Mouse (Mus musculus): Measurements from ENCODE around the gene Kcnn3. TPM values are rescaled to one million over a fixed set of nuclear protein-coding genes. Genes with fewer than 3 reads are reported as not detected.

Gene Kcnn3
- total RNA-seq, 1 experiment = 0.13 TPM

DNA sequence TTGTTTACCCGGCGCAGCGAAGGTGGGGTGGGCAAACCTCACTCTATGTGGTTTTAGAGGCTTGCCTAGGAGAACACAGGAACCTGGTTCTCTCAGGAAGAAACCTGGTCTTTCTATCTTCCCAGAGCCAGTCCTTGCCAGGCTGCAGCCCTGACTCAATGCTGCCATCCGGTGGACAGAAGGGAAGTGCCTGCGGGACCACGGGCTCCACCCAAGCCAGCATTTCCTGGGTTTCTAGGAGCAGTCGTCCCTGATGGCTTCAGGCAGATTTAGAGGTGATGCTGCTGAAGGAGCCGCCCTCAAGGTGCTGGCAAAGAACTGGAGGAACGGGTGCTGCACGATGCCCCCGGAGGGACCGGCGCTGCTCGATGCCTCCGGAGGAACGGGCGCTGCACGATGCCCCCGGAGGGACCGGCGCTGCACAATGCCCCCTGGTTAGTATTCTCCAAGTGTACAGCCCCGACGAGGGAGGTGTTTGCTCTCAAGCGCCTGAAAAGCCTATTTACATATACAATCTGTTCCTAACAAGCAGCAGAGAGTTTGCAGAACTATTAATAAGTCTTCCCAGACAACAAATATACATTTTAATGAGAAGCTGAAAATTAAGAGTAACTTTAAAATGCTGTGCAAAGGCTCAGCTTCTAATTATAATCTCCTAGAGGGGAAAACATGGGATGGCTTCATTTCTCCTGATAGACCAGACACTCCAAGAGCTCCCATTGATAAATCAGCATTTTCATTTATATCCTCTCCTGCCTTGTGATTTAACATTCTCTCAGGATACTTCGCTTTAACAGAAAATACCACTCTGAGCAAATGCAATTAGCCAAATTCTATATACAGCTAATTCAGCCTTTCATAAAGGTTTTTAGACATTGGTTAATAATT lies 169.0 kb downstream of the Kcnn3 start:
- in situ Hi-C loops (cut with MboI; ENCODE audit: low sequenced_read_pairs in 2 of 2, unreplicated experiment in 2 of 2) = no loop called here
- TF ChIP-seq ZNF384 (IDR thresholded peaks at IDR 0.05; ENCODE audit: low read depth, low read length) = no peak
- peak; percentile 75; the same call in 1 of the 2 replicates for TF ChIP-seq ZC3H11A (IDR thresholded peaks at IDR 0.05; ENCODE audit: borderline replicate concordance, low read depth, low read length)
- TF ChIP-seq HCFC1 (IDR thresholded peaks at IDR 0.05; ENCODE audit: borderline replicate concordance, insufficient read depth, low read length) = no peak
- H3K4me1 ChIP-seq (ENCODE audit: control insufficient read depth in 2 of 2, insufficient read depth in 2 of 2, low read length in 2 of 2, poor library complexity in 1 of 2) = peaks cover 0 to 4% of the 10 kb centered on the region in 2 experiments; a peak in 1 of 4 replicates
- peak overlapping the region; percentile 58 to 84; a peak in 3 of 4 replicates for H3K4me3 ChIP-seq (ENCODE audit: insufficient read depth in 1 of 2, low read depth in 1 of 2, low read length in 2 of 2, poor library complexity in 1 of 2, severe bottlenecking in 1 of 2)
- H3K36me3 ChIP-seq (ENCODE audit: control insufficient read depth, insufficient read depth, low read length, poor library complexity, severe bottlenecking) = no peaks in the 10 kb centered on the region
- DNase-seq (ENCODE audit: low read depth, low spot score) = peak; percentile 80
- no peak overlapping the region for H3K27ac ChIP-seq (ENCODE audit: insufficient read depth, low read depth, low read length, poor library complexity, severe bottlenecking)
- peak overlapping the region; percentile 68 for H3K9ac ChIP-seq (ENCODE audit: insufficient read depth, low read depth, low read length, poor library complexity, severe bottlenecking)
- no peaks in the 10 kb centered on the region for H3K9me3 ChIP-seq (ENCODE audit: control insufficient read depth, insufficient read depth, low read depth, low read length)

DNA sequence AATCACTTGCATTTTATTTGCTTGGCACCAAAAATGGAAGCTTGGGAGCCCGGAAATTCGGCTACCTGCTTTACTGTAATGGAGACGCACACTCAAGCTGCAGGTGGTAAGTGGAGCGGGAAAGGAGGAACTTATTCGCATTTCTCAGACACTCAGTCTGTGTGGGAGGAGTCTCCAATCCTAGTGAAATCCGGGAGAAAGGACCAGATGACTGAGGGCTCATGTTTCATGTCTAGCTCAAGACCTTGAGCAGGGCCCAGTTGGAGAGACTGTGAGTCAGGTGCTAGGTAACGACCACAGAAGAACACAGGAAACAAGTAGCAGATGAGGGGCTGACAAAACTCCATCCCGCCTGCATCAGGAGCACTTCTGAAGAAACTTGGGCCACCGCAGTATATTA lies 171.8 kb downstream of the Kcnn3 start:
- Histone ChIP-seq H3K9me3 (ENCODE audit: control insufficient read depth, insufficient read depth, low read depth, low read length) (no peaks in the 10 kb centered on the region), H3K9ac (ENCODE audit: insufficient read depth, low read depth, low read length, poor library complexity, severe bottlenecking) (no peak overlapping the region), H3K36me3 (ENCODE audit: control insufficient read depth, insufficient read depth, low read length, poor library complexity, severe bottlenecking) (no peaks in the 10 kb centered on the region), H3K27ac (ENCODE audit: insufficient read depth, low read depth, low read length, poor library complexity, severe bottlenecking) (no peak overlapping the region), H3K4me3 (ENCODE audit: insufficient read depth in 1 of 2, low read depth in 1 of 2, low read length in 2 of 2, poor library complexity in 1 of 2, severe bottlenecking in 1 of 2) (no peak overlapping the region), H3K4me1 (ENCODE audit: control insufficient read depth in 2 of 2, insufficient read depth in 2 of 2, low read length in 2 of 2, poor library complexity in 1 of 2) (peaks cover 0 to 4% of the 10 kb centered on the region in 2 experiments; a peak in 1 of 4 replicates)
- no peak for DNase-seq (ENCODE audit: low read depth, low spot score)
- in situ Hi-C loops (cut with MboI; ENCODE audit: low sequenced_read_pairs in 2 of 2, unreplicated experiment in 2 of 2) = no loop called here
- no peak for TF ChIP-seq MAFK (IDR thresholded peaks at IDR 0.05; ENCODE audit: insufficient read depth, low read depth, low read length)
- no peak for TF ChIP-seq HCFC1 (IDR thresholded peaks at IDR 0.05; ENCODE audit: borderline replicate concordance, insufficient read depth, low read length)
- no peak for TF ChIP-seq ZNF384 (IDR thresholded peaks at IDR 0.05; ENCODE audit: low read depth, low read length)

DNA sequence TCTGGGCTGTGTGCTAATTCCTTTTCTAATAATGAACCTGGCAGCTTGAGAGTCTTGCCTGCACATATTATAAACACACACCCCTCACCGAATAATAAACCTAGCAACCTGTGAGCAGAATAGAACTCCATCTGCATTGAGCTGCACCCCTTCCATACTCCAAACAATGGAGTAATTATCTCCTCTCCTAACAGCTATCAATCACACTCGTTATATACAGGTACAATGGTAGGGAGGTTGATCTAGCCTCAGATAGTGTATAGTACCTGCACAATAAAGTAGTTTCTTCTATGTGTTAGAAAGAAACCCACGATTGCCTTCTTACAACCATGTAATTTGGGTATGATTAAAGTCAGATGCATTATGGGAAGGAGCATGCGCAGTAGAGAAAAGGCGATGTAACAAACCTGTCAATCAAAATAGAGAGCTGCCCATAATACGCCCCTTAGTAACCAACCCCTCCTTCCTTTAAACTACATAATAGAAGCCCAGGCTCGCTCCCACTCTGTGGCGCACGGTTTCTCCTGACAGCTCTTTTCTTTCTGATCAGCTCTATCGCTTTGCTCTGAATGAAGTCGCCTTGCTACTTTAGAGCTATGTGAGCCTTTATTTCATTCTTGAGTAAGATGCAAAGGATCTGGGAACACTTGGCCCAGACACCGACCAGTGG lies 176.3 kb downstream of the Kcnn3 start:
- Histone ChIP-seq H3K9me3 (ENCODE audit: control insufficient read depth, insufficient read depth, low read depth, low read length) (no peaks in the 10 kb centered on the region), H3K9ac (ENCODE audit: insufficient read depth, low read depth, low read length, poor library complexity, severe bottlenecking) (no peak overlapping the region), H3K4me3 (ENCODE audit: insufficient read depth in 1 of 2, low read depth in 1 of 2, low read length in 2 of 2, poor library complexity in 1 of 2, severe bottlenecking in 1 of 2) (no peak overlapping the region), H3K36me3 (ENCODE audit: control insufficient read depth, insufficient read depth, low read length, poor library complexity, severe bottlenecking) (no peaks in the 10 kb centered on the region), H3K4me1 (ENCODE audit: control insufficient read depth in 2 of 2, insufficient read depth in 2 of 2, low read length in 2 of 2, poor library complexity in 1 of 2) (peaks cover 0 to 4% of the 10 kb centered on the region in 2 experiments; a peak in 1 of 4 replicates), H3K27ac (ENCODE audit: insufficient read depth, low read depth, low read length, poor library complexity, severe bottlenecking) (no peak overlapping the region)
- in situ Hi-C loops (cut with MboI; ENCODE audit: low sequenced_read_pairs in 2 of 2, unreplicated experiment in 2 of 2) = no loop called here
- DNase-seq (ENCODE audit: low read depth, low spot score) = no peak
- TF ChIP-seq ZC3H11A (IDR thresholded peaks at IDR 0.05; ENCODE audit: borderline replicate concordance, low read depth, low read length) (no peak), CHD2 (IDR thresholded peaks at IDR 0.05; ENCODE audit: low read depth, low read length) (no peak), ZNF384 (IDR thresholded peaks at IDR 0.05; ENCODE audit: low read depth, low read length) (no peak), HCFC1 (IDR thresholded peaks at IDR 0.05; ENCODE audit: borderline replicate concordance, insufficient read depth, low read length) (no peak), MAFK (IDR thresholded peaks at IDR 0.05; ENCODE audit: insufficient read depth, low read depth, low read length) (no peak)

- Histone ChIP-seq H3K9ac (ENCODE audit: insufficient read depth, low read depth, low read length, poor library complexity, severe bottlenecking) (no peak overlapping the region), H3K36me3 (ENCODE audit: control insufficient read depth, insufficient read depth, low read length, poor library complexity, severe bottlenecking) (no peaks in the 10 kb centered on the region), H3K9me3 (ENCODE audit: control insufficient read depth, insufficient read depth, low read depth, low read length) (no peaks in the 10 kb centered on the region), H3K27ac (ENCODE audit: insufficient read depth, low read depth, low read length, poor library complexity, severe bottlenecking) (no peak overlapping the region), H3K4me3 (ENCODE audit: insufficient read depth in 1 of 2, low read depth in 1 of 2, low read length in 2 of 2, poor library complexity in 1 of 2, severe bottlenecking in 1 of 2) (no peak overlapping the region), H3K4me1 (ENCODE audit: control insufficient read depth in 2 of 2, insufficient read depth in 2 of 2, low read length in 2 of 2, poor library complexity in 1 of 2) (no peaks in the 10 kb centered on the region)
- no peak for TF ChIP-seq ZC3H11A (IDR thresholded peaks at IDR 0.05; ENCODE audit: borderline replicate concordance, low read depth, low read length)
- no peak for TF ChIP-seq CHD2 (IDR thresholded peaks at IDR 0.05; ENCODE audit: low read depth, low read length)
- no peak for TF ChIP-seq HCFC1 (IDR thresholded peaks at IDR 0.05; ENCODE audit: borderline replicate concordance, insufficient read depth, low read length)
- TF ChIP-seq MAFK (IDR thresholded peaks at IDR 0.05; ENCODE audit: insufficient read depth, low read depth, low read length) = no peak
- TF ChIP-seq ZNF384 (IDR thresholded peaks at IDR 0.05; ENCODE audit: low read depth, low read length) = no peak
- in situ Hi-C loops (cut with MboI; ENCODE audit: low sequenced_read_pairs in 2 of 2, unreplicated experiment in 2 of 2) = no loop called here
- DNase-seq (ENCODE audit: low read depth, low spot score) = no peak
Measured at GRCm38 (mm10) chr3:89698958-89699357, 179.0 kb downstream of the Kcnn3 start.
